Mouse (Mus musculus) large intestine, adult 2 months (tissue): ENCODE measurements around the gene Klhl24. TPM values are rescaled to one million over a fixed set of nuclear protein-coding genes. Genes with fewer than 3 reads are reported as not detected.
"Not testable (repeated sequence)": the region's sequence is repeated elsewhere in the genome, so short reads cannot be mapped to it uniquely, and the experiment has no call there.

ENCODE experiments used
- DNase-seq: peaks from one replicate; pipeline ENCODE4 v3.0.0-alpha.2; 2012; ENCODE audit warnings: low read depth, low spot score
- WGBS: fragments of 180-500 bp; shearing (Covaris S2); methylation state at CpG from one replicate; pipeline ENCODE4 v1.1.7; 2018; 5-methylcytosine and 5-hydroxymethylcytosine counted together
- polyA plus RNA-seq: library from polyadenylated mRNA; depleted of rRNA; stranded (reverse); fragments of >200 nt; gene quantifications from 2 replicates; pipeline ENCODE4 v1.2.3, GENCODE M21; 2012; rRNA removed

Gene Klhl24
- polyA plus RNA-seq = 4.0 and 6.4 TPM in 2 replicates

DNA sequence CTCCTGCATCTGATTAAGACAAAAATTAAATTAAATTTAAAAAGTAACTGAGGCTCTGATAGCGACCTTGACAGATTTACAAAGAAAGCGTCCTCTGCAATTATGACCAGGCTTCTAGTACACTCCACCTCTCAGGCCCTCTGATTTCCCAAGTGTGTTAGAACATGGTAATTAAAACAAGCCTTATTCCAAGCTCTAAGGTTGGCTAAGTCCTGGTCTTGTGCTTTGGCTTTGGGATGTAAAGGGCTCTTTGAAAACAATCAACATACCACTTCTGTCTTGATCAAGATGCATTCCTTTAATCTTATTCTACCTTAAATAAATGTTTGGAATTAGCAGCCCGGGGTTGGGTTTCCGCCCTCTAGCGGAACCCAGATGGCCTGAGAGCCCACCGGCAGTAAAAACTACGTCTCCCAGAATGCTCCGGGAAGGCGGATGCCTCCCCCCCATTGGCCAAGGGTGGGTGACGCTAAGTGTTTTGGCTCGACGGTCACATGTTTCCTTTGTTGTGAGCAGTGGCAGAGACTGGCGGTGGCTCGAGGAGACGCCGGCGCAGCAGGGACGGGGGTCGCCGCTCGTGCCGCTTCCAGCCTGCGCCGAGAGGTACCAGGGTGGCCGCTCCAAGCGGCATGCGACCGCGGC is at the start of gene Klhl24:
Gene Klhl24, plus strand, starts transcription at position 474 of the 642 bp plus-strand sequence.
- WGBS = 1% methylated on average over 29 of the region's 29 CpGs
- DNase-seq = peak; percentile 89

DNA sequence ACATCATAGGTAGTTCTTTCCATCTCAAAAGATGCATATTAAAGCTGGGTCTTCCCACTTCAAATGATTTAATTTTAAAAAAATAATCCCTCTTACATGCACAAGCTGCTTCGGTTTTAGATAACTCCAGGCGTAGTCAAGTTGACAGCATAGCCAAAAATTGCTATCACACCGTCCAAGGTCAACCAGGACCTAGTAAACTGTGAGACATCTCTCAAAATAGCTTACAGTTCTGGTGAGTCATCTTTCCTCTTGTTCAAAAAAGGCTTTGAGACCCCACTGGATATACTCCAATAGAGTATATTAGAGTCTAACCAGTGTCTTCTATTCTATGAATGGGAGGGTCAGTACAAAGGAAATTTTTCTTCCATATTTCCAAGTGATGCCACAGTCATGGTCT is 44.7 kb upstream of the Klhl24 start:
- 89% methylated on average over 3 of the region's 3 CpGs for WGBS
- no peak for DNase-seq

- DNase-seq = no peak
- 75% methylated on average over 1 of the region's 1 CpGs for WGBS
Observed at GRCm38 (mm10) chr16:20072770-20073169, 24.6 kb upstream of the Klhl24 start.

- WGBS = 63% methylated on average over 1 of the region's 1 CpGs
- DNase-seq = no peak
Observed at GRCm38 (mm10) chr16:20076675-20077074, 20.7 kb upstream of the Klhl24 start.

- no peak for DNase-seq
- 81% methylated on average over 3 of the region's 3 CpGs for WGBS
Observed at GRCm38 (mm10) chr16:20080271-20080670, 17.1 kb upstream of the Klhl24 start.

DNA sequence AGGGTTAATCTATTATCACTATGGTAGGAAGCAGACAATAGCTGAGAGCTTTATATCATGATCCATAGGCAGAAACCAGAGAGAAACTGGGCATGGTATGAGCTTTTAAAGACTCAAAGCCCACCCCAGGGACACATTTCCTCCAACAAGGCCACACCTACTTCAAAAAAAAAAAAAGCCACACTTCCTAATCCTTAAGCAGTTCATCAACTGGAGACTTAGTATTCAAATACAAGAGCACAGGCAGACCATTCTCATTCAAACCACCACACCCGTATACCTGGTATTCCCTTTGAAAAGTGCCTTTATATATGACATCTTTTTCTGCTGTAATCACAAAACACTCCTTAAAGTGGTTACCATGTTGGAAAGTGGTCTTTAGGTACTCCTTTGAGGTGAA is 12.7 kb upstream of the Klhl24 start:
- no peak for DNase-seq
- WGBS = 86% methylated on average over 1 of the region's 1 CpGs

- WGBS = 81% methylated on average over 5 of the region's 5 CpGs
- no peak for DNase-seq
Observed at GRCm38 (mm10) chr16:20085250-20085905, 12.0 kb upstream of the Klhl24 start.

DNA sequence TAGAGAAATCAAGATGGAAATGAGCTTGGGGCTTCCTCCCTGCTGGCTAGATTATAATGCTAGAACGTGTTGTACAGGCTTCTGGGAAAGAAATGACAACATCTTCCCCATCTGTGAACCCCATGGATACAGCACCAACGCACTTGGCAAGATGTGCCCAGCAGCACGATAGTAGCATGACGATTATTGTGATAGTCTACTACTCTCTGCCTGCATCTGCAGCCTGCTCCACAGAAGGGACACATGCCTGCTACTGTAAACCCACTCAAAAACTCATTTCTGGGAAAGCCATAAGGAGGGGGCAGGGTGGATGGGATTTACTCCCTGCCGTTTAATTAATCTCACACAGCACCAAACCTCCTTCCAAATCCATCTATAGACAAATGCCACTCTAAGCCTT is 10.4 kb upstream of the Klhl24 start:
- no peak for DNase-seq

GRCm38 (mm10) chr16:20089636-20090035 is 7.7 kb upstream of the Klhl24 start:
- WGBS = 95% methylated on average over 3 of the region's 3 CpGs

More for the DNA sequence above, 10.4 kb upstream of the Klhl24 start:
- 80% methylated on average over 5 of the region's 5 CpGs for WGBS

GRCm38 (mm10) chr16:20090921-20091575 is 6.3 kb upstream of the Klhl24 start:
- DNase-seq = no peak
- WGBS = 48% methylated on average over 5 of the region's 5 CpGs

More at GRCm38 (mm10) chr16:20089636-20090035, 7.7 kb upstream of the Klhl24 start:
- DNase-seq = no peak

DNA sequence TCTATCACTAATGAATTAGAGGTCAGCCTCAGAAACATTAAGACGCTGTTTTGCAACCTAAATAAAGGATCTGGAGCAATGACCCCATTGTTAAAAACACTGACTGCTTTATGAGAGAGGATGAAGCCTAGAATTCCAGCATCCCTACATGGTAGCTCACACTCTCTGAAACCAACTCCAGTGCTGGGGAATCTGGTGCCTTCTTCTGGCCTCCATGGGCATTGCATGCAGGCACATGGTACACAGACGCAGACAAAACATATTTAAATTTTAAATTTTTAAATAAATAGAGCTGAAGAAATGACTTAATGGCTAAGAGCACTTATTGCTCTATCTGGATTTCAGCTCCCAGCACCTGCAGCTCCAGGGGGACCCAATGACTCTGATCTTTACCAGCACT is 1.4 kb upstream of the Klhl24 start:
- DNase-seq = no peak
- 78% methylated on average over 2 of the region's 2 CpGs for WGBS

DNA sequence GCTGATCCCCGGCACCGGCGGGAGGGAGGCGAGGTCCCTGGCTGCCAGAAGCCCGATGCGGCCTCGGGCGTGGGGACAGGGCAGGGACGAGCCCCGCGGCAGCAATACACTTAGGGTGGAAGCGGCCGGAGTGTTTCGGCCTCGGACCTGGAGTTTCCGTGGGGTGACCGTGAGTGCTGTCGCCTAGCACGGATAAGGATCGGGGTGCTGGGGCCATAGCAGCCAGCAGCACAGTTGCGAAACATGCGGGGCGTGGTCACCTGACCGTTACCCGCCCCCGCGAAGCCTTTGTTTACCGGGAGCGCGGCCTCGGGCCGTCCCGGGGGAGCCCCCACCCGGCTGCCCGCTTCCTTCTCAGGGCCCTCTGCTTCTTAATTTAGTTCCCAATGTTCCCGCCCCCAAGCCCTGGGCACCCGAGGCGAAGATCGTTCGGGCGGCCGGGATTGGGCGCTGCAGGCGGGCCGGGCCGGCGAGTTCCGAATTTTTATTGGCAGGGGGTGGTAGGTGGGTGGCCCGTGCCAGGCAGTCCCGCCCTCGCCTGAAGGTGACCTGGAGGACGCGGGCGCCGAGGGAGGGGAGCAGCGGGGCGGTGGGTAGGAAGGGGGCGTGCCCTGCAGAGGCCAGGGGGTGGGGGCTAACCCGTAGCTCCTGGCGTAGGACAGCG is 501 bp downstream of the Klhl24 start:
- peak; percentile 62 for DNase-seq
- WGBS = under 1% methylated on average over 61 of the region's 61 CpGs

- DNase-seq = no peak
- WGBS = 2% methylated on average over 4 of the region's 4 CpGs
Observed at GRCm38 (mm10) chr16:20098375-20098727, 1.0 kb downstream of the Klhl24 start.

DNA sequence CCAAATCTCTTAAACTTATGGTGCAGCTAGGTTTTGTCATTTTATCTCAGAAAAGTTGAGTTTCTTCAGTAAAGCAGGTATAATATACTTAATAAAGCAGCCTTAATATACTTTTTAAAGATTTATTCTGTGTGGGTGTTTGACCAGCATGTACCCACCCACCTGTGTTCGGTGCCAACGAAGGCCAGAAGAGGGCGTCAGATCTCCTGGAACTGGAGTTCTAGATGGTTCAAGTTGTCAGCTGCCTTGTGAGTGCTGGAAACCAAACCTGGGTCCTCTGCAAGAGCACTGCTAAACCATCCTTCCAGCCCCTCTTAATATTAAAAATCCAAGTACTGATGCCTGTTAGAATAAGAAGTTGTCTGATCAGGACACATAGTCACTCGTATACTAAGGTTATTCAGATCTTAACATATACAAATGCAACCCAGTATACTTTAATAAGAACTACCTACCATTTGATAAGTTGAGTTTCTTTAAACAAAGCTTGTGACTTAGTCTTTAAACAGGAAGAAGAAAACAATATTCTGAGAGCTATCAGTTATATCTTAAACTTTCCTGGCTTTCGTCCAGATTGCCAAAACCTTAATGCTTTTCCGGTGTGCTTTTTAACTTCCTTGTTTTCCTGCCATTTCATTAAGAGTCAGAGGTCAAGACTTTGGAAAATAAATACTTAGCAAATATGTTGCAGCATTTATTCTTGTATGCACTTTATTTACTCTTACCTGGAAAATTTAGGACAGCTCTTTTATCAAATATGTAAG is 1.7 kb downstream of the Klhl24 start:
- WGBS = 66% methylated on average over 6 of the region's 6 CpGs
- no peak for DNase-seq

- no peak for DNase-seq
- WGBS = 93% methylated on average over 8 of the region's 8 CpGs
Observed at GRCm38 (mm10) chr16:20106996-20107395, 9.7 kb downstream of the Klhl24 start.

- no peak for DNase-seq
- 97% methylated on average over 6 of the region's 6 CpGs for WGBS
Observed at GRCm38 (mm10) chr16:20108961-20109360, 11.6 kb downstream of the Klhl24 start.

DNA sequence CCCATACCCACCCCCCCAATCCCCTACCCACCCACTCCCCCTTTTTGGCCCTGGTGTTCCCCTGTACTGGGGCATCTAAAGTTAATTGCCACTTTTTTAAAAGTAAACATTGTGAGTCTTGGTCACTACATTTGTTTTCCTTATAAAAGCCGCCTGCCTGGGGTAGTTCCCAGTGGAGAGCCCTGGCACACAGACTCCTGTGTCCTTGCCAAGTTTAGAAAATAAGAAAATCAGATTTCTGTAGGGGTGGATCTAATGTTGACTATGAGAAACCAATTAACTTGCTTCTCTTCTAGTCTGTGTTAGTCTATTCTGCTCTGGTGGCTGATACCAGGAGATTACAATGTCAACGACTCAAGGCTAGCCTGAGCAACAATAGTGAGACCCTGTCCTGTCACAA is 15.3 kb downstream of the Klhl24 start:
- DNase-seq = no peak
- 74% methylated on average over 2 of the region's 2 CpGs for WGBS

DNA sequence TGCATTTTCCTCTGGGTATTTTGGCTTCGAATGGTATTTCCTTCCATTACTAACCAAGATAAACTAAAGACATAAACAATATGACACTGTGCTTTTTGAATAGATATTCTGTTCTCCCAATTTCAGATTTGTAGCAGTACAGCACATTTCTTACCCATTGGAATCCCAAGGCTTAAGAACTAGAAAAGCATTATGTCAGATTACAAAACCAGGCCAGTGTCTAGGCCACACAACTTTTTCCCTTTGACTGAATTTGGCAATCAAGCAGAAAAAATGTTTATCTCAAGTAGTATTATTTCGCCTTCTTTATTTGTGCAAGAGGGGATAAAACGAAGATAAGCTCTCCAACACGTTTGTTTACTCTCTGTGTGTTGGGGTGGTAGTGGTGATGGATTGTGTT is 18.7 kb downstream of the Klhl24 start:
- 59% methylated on average over 4 of the region's 4 CpGs for WGBS
- DNase-seq = no peak

DNA sequence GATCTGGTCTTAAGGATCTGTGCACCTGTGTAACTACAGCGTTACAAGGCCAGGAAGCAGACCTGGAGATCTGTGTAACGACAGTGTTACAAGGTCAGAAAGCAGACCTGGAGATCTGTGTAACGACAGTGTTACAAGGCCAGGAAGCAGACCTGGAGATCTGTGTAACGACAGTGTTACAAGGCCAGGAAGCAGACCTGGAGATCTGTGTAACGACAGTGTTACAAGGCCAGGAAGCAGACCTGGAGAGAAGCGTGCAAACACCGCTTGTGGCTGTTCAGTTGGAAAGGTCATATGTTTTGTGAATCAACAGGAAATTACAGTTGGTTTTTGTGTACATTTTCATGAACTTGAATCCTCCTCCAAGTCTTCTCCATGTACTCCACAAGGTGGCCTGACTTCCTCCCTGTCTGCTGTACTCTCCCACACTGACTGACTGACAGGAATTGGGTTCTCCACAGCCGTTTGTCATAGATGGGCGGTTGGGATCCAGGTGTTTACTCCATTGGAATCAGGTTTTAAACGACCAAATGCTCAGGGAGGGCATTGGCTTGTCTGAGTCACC is 29.1 kb downstream of the Klhl24 start:
- not testable (repeated sequence) for DNase-seq
- WGBS = 51% methylated on average over 10 of the region's 10 CpGs
